Mouse (Mus musculus) fibroblast of lung, adult 2 months (primary cell): ENCODE results near the gene Olfr775.

Source experiments
- DNase-seq: peaks from one replicate; pipeline ENCODE4 v3.0.0-alpha.2; 2011; ENCODE audit warnings: low read depth

Gene Olfr775

GRCm38 (mm10) chr10:129248112-129248511 lies at the start of gene Olfr775:
Gene Olfr775 (plus strand): TSS chr10:129248412.
- DNase-seq: no peak

DNA sequence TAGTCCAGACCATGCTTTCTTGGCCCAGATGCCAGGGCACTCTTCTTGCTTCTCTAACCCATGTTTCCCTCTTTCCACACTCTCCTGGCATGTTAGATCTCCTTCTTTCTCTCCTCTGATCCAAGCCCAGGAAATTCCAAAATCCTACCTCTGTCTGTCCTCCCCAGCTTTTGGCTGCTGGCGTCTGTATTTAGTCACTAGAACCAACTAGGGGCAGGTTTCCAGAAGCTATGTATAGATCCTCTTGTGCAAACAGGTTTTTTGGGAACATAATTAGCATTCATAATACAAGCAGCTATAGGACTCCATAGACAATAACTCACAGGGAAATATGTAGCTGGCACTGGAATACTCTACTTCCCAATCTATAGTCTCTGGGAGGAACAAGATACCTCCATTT lies 17.5 kb upstream of the Olfr775 start:
- no peak for DNase-seq

DNA sequence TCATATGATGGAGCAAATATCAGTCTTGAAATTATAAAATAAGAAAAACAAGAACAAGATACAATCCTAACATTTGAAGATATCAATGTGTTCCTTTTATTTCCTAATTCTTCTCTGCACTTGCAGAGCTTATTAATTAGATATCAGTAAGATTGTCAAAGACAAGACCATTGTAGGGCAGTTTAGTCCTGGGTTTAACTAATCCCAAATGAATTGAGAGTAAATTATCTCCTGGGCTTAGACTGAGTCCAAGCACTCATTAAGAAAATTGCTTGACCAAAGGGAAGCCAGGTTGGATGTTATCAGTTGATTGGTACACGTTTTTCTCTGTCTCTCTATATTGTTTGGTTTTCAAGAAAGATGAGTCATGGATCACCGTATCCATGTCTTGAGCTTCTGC lies 12.3 kb upstream of the Olfr775 start, which contains the start of gene Olfr774:
Gene Olfr774, plus strand, starts transcription at position 301 of the 400 bp plus-strand sequence.
- DNase-seq: no peak

DNA sequence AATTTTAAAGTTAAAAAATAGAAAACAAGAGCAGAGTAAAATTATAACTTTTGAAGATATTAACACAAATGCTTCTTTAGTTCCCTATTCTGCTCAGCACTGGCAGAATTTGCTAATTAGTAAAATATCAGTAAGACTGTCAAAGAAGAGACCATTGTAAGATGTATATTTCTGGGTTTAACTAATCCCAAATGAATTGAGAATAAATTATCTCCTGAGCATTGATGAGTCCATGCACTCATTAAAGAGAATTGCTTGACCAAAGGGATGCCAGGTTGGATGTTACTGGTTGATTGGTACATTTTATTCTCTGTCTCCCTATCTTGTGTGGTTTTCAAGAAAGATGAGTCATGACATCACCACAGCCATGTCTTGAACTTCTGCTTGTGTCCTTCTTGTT lies 10.6 kb downstream of the Olfr775 start, which contains the start of gene Olfr776:
Gene Olfr776, plus strand, starts transcription at position 301 of the 400 bp plus-strand sequence.
- no peak for DNase-seq

DNA sequence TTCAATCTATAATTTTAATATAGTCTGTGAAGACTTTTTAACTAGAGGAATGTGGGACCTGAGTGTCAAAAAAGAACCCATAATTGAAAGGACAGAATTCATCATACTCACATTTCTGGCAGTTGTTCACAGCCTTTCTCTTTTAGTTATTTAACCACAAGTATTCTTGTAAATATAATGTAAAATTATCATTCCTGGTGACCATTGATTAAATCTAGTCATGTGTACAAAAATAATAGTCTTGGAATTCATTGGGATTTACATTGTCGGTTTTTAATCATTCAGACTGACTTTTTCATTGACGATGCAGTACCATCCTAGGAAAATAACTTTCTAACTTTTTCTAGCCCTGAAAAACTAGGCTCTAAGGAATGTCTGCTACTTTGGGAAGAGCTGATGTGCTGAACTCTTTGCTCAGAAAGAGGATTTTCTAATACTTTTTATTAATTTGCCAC lies 22.9 kb downstream of the Olfr775 start, which contains the start of gene Olfr777:
Gene Olfr777, minus strand, starts transcription at position 405 of the 455 bp plus-strand sequence.
- no peak for DNase-seq
